Mouse (Mus musculus): ENCODE measurements around the gene Cse1l. TPM values are rescaled to one million over a fixed set of nuclear protein-coding genes. Genes with fewer than 3 reads are reported as not detected.
A peak's percentile ranks its signal among the peaks of the same experiment; 100 is the strongest.

Cse1l gene
- total RNA-seq, 2 experiments from 2014 or later, result 52.2 to 60.6 TPM

GRCm38 (mm10) chr2:166903719-166904282 is 2.0 kb upstream of the Cse1l start:
- peak; percentile 39 for TF ChIP-seq CTCF (IDR thresholded peaks at IDR 0.05)
- intact Hi-C loops (cut with DNase I), result no loop called here
- DNase-seq (ENCODE audit: extremely low spot score in 1 of 2, low spot score in 2 of 2), result no peak
- H3K4me3 ChIP-seq, result no peak overlapping the region
- H3K27ac ChIP-seq, result no peak overlapping the region

DNA sequence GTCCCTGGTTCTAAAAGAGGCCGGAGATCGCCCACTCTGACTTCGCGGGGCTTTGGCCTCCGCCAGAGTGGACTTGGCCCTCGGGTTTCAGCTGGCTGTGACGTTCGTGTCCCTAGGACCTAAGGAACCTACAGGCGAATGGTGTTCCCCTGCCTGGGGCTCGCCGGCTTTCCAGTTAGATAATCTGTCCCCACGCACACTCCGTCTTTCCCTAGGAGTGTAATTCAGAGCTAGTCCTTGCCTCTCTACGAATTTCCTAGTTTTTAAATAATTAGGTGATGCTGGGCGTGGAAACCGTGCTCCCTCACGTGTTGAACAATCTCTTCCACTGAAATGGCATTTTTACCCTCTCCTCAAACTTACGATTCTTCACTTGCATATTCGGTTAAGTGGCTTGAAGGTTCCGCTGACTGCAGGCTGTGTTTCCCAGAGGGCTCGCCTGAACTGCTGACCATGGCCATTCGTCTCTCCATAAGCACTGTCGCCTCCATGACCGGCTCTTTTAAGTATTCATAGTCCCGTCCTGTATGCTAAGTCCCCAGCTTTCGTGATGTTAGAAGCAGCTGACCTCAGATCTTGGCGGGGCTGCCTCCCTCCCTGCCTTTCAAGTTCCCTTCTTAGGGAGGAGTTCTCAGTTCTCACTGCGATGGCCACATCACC is 813 bp downstream of the Cse1l start:
- peak overlapping the region; percentile 97 for H3K27ac ChIP-seq
- TF ChIP-seq CTCF (IDR thresholded peaks at IDR 0.05), result no peak
- intact Hi-C loops (cut with DNase I), result loop anchor here (5.0 kb wide), 1 partner anchor 91 kb away; the partner anchor contains the start of gene Stau1
- DNase-seq (ENCODE audit: extremely low spot score in 1 of 2, low spot score in 2 of 2), result no peak
- peak overlapping the region; percentile 78 for H3K4me3 ChIP-seq

DNA sequence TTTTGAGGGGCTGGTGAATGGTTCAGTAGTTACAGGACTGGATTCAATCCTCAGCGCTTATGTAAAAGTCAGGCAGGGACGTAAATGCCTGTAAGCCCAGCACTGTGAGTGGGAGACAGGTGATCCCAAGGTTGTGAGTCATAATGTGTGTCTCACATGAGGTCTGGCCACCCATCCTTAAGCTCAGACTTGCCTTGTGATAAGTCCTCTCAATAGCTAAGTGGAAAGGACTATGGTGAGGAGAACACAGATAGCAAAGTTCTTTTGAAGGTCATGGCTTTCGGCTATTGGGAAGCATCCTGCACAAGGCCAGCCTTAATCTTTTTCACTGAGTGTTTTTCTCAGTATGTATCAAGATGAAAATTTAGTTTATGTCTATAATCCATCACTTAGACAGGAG is 3.9 kb downstream of the Cse1l start:
- TF ChIP-seq CTCF (IDR thresholded peaks at IDR 0.05), result no peak
- Histone ChIP-seq H3K27ac (no peak overlapping the region), H3K4me3 (no peak overlapping the region)
- no peak for DNase-seq (ENCODE audit: extremely low spot score in 1 of 2, low spot score in 2 of 2)
- intact Hi-C loops (cut with DNase I), result loop anchor here (5.0 kb wide), 1 partner anchor 88 kb away; the partner anchor contains the start of gene Stau1

DNA sequence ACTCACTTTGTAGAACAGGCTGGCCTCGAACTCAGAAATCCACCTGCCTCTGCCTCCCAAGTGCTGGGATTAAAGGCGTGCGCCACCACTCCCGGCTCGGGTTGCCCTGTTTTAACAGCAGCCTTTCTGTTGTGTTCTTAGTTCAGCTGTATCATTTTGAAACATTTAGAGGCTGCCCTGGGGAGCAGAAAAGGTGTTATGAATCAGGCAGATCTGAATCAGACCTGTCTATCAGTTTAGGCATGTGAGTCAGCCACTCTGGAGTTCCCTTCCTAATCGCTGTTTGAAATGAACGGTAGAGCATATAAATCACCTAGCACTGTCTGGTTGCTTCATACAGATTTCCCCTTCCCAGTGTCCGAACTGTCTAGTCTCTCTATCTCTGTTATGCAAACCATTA is 4.7 kb downstream of the Cse1l start:
- intact Hi-C loops (cut with DNase I), result no loop called here
- no peak overlapping the region for H3K4me3 ChIP-seq
- no peak overlapping the region for H3K27ac ChIP-seq
- no peak for TF ChIP-seq CTCF (IDR thresholded peaks at IDR 0.05)
- no peak for DNase-seq (ENCODE audit: extremely low spot score in 1 of 2, low spot score in 2 of 2)

DNA sequence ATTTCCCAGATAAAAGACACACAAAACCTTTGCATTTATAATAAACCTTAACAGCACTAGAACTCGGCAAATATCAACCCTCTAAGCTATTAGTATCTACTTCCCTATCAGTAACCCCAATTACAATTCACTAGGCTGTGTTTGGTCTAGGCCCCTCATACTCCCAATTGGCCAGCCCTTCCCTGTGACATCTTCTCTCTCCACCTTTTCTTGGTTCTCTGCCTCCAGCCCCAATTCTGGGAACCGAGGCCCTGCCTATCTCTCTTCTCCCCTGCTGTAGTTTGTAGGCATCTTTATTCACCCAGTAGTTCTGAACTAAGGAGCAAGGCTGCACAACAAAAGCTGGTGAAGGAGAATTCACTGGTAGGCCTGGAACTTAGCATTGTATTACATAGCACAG is 18.1 kb downstream of the Cse1l start:
- Histone ChIP-seq H3K27ac (no peak overlapping the region), H3K4me3 (no peak overlapping the region)
- intact Hi-C loops (cut with DNase I), result no loop called here
- no peak for DNase-seq (ENCODE audit: extremely low spot score in 1 of 2, low spot score in 2 of 2)
- no peak for TF ChIP-seq CTCF (IDR thresholded peaks at IDR 0.05)

GRCm38 (mm10) chr2:166933943-166934342 is 28.1 kb downstream of the Cse1l start:
- no peak overlapping the region for H3K27ac ChIP-seq

DNA sequence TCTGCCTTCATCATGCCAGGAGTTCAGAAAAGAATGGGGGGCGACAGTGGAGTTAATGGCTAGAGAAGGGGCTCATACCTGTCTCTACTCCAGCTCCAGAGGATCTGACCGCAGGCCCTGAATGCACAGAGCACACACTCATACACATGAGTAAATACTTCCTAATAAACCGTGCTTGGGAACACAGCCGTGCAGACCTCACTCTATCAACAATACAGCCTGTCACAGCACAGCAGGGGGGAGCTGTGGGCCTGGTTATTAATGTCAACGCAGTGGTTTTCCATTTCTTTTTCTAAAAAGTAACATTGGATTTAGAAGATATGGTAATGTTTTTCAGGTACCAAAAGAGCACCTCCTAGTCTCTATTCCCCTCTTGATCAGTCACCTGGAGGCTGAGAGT is 28.6 kb downstream of the Cse1l start:
- DNase-seq (ENCODE audit: extremely low spot score in 1 of 2, low spot score in 2 of 2), result no peak
- intact Hi-C loops (cut with DNase I), result no loop called here
- TF ChIP-seq CTCF (IDR thresholded peaks at IDR 0.05), result no peak
- H3K4me3 ChIP-seq, result no peak overlapping the region
- H3K27ac ChIP-seq, result no peak overlapping the region

More at GRCm38 (mm10) chr2:166933943-166934342, 28.1 kb downstream of the Cse1l start:
- no peak overlapping the region for H3K4me3 ChIP-seq
- TF ChIP-seq CTCF (IDR thresholded peaks at IDR 0.05), result no peak
- no peak for DNase-seq (ENCODE audit: extremely low spot score in 1 of 2, low spot score in 2 of 2)
- intact Hi-C loops (cut with DNase I), result no loop called here

DNA sequence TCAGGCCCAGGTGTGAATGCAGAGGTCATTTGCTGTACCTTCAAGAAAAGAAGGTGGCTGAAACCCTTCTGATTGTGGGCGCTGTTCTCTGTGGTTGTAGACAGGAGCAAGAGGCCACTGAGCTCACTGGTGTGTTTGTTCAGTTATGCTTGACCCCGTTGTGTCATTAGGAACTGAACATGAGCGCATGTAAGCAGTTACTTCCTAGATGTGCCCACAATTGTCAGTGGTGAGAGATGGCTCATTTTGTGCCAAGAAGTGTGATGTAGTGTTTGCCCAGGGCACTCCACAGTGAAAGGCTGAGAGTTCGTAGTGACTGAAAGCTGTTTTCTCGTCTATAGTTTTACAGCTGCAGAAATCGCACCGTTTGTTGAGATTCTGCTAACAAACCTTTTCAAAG is 29.7 kb downstream of the Cse1l start:
- no peak overlapping the region for H3K4me3 ChIP-seq
- TF ChIP-seq CTCF (IDR thresholded peaks at IDR 0.05), result no peak
- intact Hi-C loops (cut with DNase I), result no loop called here
- H3K27ac ChIP-seq, result no peak overlapping the region
- DNase-seq (ENCODE audit: extremely low spot score in 1 of 2, low spot score in 2 of 2), result no peak

DNA sequence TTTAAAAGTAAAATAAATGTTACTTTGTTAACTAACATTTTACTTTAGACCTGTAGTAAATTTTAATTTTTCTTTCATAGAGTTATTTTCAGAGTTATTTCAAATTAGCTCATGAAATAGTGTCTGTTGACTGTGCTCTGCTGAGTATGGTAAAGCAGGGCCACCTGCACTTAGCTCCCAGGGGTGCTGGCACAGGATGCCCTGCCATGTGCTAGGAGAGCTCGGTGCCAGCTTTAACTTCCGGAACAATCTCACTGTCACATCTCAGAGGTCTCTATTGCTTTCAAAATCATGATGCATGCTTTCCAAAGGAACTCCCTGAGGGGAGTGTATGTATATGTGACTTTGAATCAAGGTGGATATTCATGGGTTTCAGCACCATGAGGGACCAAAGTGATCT is 30.3 kb downstream of the Cse1l start:
- no peak for TF ChIP-seq CTCF (IDR thresholded peaks at IDR 0.05)

GRCm38 (mm10) chr2:166943146-166943545 is 37.3 kb downstream of the Cse1l start:
- intact Hi-C loops (cut with DNase I), result no loop called here
- Histone ChIP-seq H3K4me3 (no peak overlapping the region), H3K27ac (no peak overlapping the region)
- TF ChIP-seq CTCF (IDR thresholded peaks at IDR 0.05), result no peak
- DNase-seq (ENCODE audit: extremely low spot score in 1 of 2, low spot score in 2 of 2), result no peak

More for the DNA sequence above, 30.3 kb downstream of the Cse1l start:
- H3K27ac ChIP-seq, result no peak overlapping the region
- intact Hi-C loops (cut with DNase I), result no loop called here
- DNase-seq (ENCODE audit: extremely low spot score in 1 of 2, low spot score in 2 of 2), result no peak
- no peak overlapping the region for H3K4me3 ChIP-seq

- H3K4me3 ChIP-seq, result no peak overlapping the region
Measured at GRCm38 (mm10) chr2:166944346-166944745, 38.5 kb downstream of the Cse1l start.

GRCm38 (mm10) chr2:166945456-166945855 is 39.6 kb downstream of the Cse1l start:
- Histone ChIP-seq H3K4me3 (no peak overlapping the region), H3K27ac (no peak overlapping the region)
- TF ChIP-seq CTCF (IDR thresholded peaks at IDR 0.05), result peak; percentile 42
- intact Hi-C loops (cut with DNase I), result no loop called here
- DNase-seq (ENCODE audit: extremely low spot score in 1 of 2, low spot score in 2 of 2), result no peak

More at GRCm38 (mm10) chr2:166944346-166944745, 38.5 kb downstream of the Cse1l start:
- H3K27ac ChIP-seq, result no peak overlapping the region
- intact Hi-C loops (cut with DNase I), result no loop called here
- no peak for DNase-seq (ENCODE audit: extremely low spot score in 1 of 2, low spot score in 2 of 2)
- no peak for TF ChIP-seq CTCF (IDR thresholded peaks at IDR 0.05)

GRCm38 (mm10) chr2:166948246-166948645 is 42.4 kb downstream of the Cse1l start:
- H3K4me3 ChIP-seq, result no peak overlapping the region
- intact Hi-C loops (cut with DNase I), result no loop called here
- no peak for TF ChIP-seq CTCF (IDR thresholded peaks at IDR 0.05)
- H3K27ac ChIP-seq, result no peak overlapping the region
- no peak for DNase-seq (ENCODE audit: extremely low spot score in 1 of 2, low spot score in 2 of 2)
